Mouse (Mus musculus) intestine, embryonic 14.5 days (tissue): Measurements from ENCODE around the gene Egfl7. TPM values are rescaled to one million over a fixed set of nuclear protein-coding genes. Genes with fewer than 3 reads are reported as not detected.
A peak's percentile ranks its signal among the peaks of the same experiment; 100 is the strongest.

Experiments used
- ATAC-seq: fragments of 200-750 bp; cut with Nextera tagmentation; replicated peaks from 2 replicates; pipeline ENCODE4 v1.8.0; 2017; ENCODE audit warnings: low read depth, moderate number of reproducible peaks, moderate TSS enrichment, moderate library complexity; ENCODE audit not compliant: low FRiP score, low TSS enrichment
- DNase-seq: peaks from one replicate; pipeline ENCODE4 v3.0.0-alpha.2; 2018; ENCODE audit warnings: low spot score
- H3K27ac ChIP-seq: fragments of 300-500 bp; sonication (generic); 2 replicates; pipeline ENCODE4 v1.5.1; 2014; ENCODE audit warnings: low read depth, mild to moderate bottlenecking, control low read depth
- H3K27me3 ChIP-seq: fragments of 300-500 bp; sonication (generic); replicated peaks from 2 replicates; pipeline ENCODE4 v1.6.1; 2014; ENCODE audit warnings: low read length, control low read depth; ENCODE audit not compliant: control insufficient read depth, insufficient read depth
- H3K36me3 ChIP-seq: fragments of 300-500 bp; sonication (generic); 2 replicates; pipeline ENCODE4 v1.6.1; 2014; ENCODE audit warnings: low read length, control low read depth; ENCODE audit not compliant: control insufficient read depth, insufficient read depth
- H3K4me1 ChIP-seq: fragments of 300-500 bp; sonication (generic); replicated peaks from 2 replicates; pipeline ENCODE4 v1.6.1; 2014; ENCODE audit warnings: low read length, control low read depth, mixed read lengths; ENCODE audit not compliant: control insufficient read depth, insufficient read depth
- H3K4me2 ChIP-seq: fragments of 300-500 bp; sonication (generic); 2 replicates; pipeline ENCODE4 v1.6.1; 2014; ENCODE audit warnings: low read length
- H3K4me3 ChIP-seq: fragments of 300-500 bp; sonication (generic); 2 replicates; pipeline ENCODE4 v1.5.1; 2014; ENCODE audit warnings: low read depth, low read length, control low read depth, mixed read lengths
- H3K9ac ChIP-seq: fragments of 300-500 bp; sonication (generic); 2 replicates; pipeline ENCODE4 v1.6.1; 2014; ENCODE audit warnings: mild to moderate bottlenecking, low read length
- H3K9me3 ChIP-seq: fragments of 300-500 bp; sonication (generic); 2 replicates; pipeline ENCODE4 v1.6.1; 2016; ENCODE audit warnings: low read length, control low read depth; ENCODE audit not compliant: control insufficient read depth
- WGBS: fragments of 180-500 bp; shearing (Covaris S2); extraction: QIAGEN DNeasy Blood & Tissue Kit; methylation state at CpG from one replicate; pipeline ENCODE4 v1.1.7; 2014; 5-methylcytosine and 5-hydroxymethylcytosine counted together
- polyA plus RNA-seq: library from polyadenylated mRNA; unstranded; fragments of >200 nt; fragmentation: Nextera tagmentation; extraction: Ambion mirVana; gene quantifications from 2 replicates; pipeline ENCODE4 v1.2.1, GENCODE M21; 2014

Gene Egfl7
- 129 and 135 TPM in 2 replicates for polyA plus RNA-seq

- WGBS: 93% methylated on average over 1 of the region's 1 CpGs
- Histone ChIP-seq H3K27ac (peak within 1 kb of the TSS; percentile 2; the same call in 1 of the 2 replicates), H3K4me1 (peaks cover 6% of the 10 kb centered on the region; the same call in 1 of the 2 replicates), H3K4me2 (no peak within 1 kb of the TSS), H3K9me3 (no peaks in the 10 kb centered on the region), H3K4me3 (no peak within 1 kb of the TSS), H3K27me3 (no peaks in the 10 kb centered on the region), H3K9ac (no peak within 1 kb of the TSS), H3K36me3 (no peaks in the 10 kb centered on the region)
- DNase-seq (no peak), ATAC-seq (no peak)
These were observed at the start of gene Egfl7 for GRCm38 (mm10) chr2:26579714-26580113. Egfl7 (plus strand) TSS chr2:26580014.

GRCm38 (mm10) chr2:26531829-26532228, 48.0 kb upstream of the Egfl7 start:
- Histone ChIP-seq H3K36me3 (no peaks in the 10 kb centered on the region), H3K9ac (no peak overlapping the region), H3K4me1 (peaks cover 6% of the 10 kb centered on the region; the same call in 1 of the 2 replicates), H3K4me3 (no peak overlapping the region), H3K9me3 (no peaks in the 10 kb centered on the region), H3K27ac (no peak overlapping the region), H3K4me2 (no peak overlapping the region), H3K27me3 (no peaks in the 10 kb centered on the region)
- WGBS: 86% methylated on average over 6 of the region's 6 CpGs
- ATAC-seq (no peak), DNase-seq (no peak)

GRCm38 (mm10) chr2:26533249-26533648, 46.6 kb upstream of the Egfl7 start:
- ATAC-seq (no peak), DNase-seq (no peak)
- Histone ChIP-seq H3K9me3 (no peaks in the 10 kb centered on the region), H3K36me3 (no peaks in the 10 kb centered on the region), H3K9ac (no peak overlapping the region), H3K27me3 (no peaks in the 10 kb centered on the region), H3K27ac (no peak overlapping the region), H3K4me3 (no peak overlapping the region), H3K4me1 (no peaks in the 10 kb centered on the region), H3K4me2 (no peak overlapping the region)
- WGBS: 48% methylated on average over 5 of the region's 5 CpGs

GRCm38 (mm10) chr2:26534161-26534560, 45.7 kb upstream of the Egfl7 start:
- no peaks in the 10 kb centered on the region for H3K36me3 ChIP-seq
- no peak overlapping the region for H3K4me2 ChIP-seq
- WGBS: 80% methylated on average over 3 of the region's 3 CpGs
- DNase-seq: no peak
- H3K9ac ChIP-seq: no peak overlapping the region
- no peaks in the 10 kb centered on the region for H3K9me3 ChIP-seq
- H3K27me3 ChIP-seq: no peaks in the 10 kb centered on the region
- no peak for ATAC-seq
- no peaks in the 10 kb centered on the region for H3K4me1 ChIP-seq
- H3K4me3 ChIP-seq: no peak overlapping the region
- H3K27ac ChIP-seq: no peak overlapping the region

- Histone ChIP-seq H3K4me2 (no peak overlapping the region), H3K27me3 (0 out of 2 replicates have a peak, but pooled peaks cover 1% of the 10 kb centered on the region)
These were observed 45.2 kb upstream of the Egfl7 start for GRCm38 (mm10) chr2:26534616-26535015.

GRCm38 (mm10) chr2:26535517-26536045, 44.2 kb upstream of the Egfl7 start:
- no peak overlapping the region for H3K4me3 ChIP-seq
- H3K9ac ChIP-seq: no peak overlapping the region
- no peaks in the 10 kb centered on the region for H3K4me1 ChIP-seq
- H3K36me3 ChIP-seq: no peaks in the 10 kb centered on the region
- H3K9me3 ChIP-seq: no peaks in the 10 kb centered on the region
- WGBS: 67% methylated on average over 4 of the region's 4 CpGs
- H3K4me2 ChIP-seq: no peak overlapping the region
- H3K27ac ChIP-seq: no peak overlapping the region
- H3K27me3 ChIP-seq: 0 out of 2 replicates have a peak, but pooled peaks cover 4% of the 10 kb centered on the region
- DNase-seq (no peak), ATAC-seq (no peak)

More at GRCm38 (mm10) chr2:26534616-26535015, 45.2 kb upstream of the Egfl7 start:
- H3K9ac ChIP-seq: no peak overlapping the region
- H3K4me3 ChIP-seq: no peak overlapping the region
- no peak for ATAC-seq
- no peaks in the 10 kb centered on the region for H3K36me3 ChIP-seq
- H3K4me1 ChIP-seq: no peaks in the 10 kb centered on the region
- DNase-seq: no peak
- 74% methylated on average over 2 of the region's 2 CpGs for WGBS
- no peaks in the 10 kb centered on the region for H3K9me3 ChIP-seq
- H3K27ac ChIP-seq: no peak overlapping the region

- no peak for ATAC-seq
- Histone ChIP-seq H3K9me3 (no peaks in the 10 kb centered on the region), H3K4me2 (no peak overlapping the region), H3K4me3 (no peak overlapping the region), H3K27ac (no peak overlapping the region), H3K36me3 (no peaks in the 10 kb centered on the region), H3K9ac (no peak overlapping the region), H3K27me3 (0 out of 2 replicates have a peak, but pooled peaks cover 4% of the 10 kb centered on the region), H3K4me1 (0 out of 2 replicates have a peak, but pooled peaks cover 3% of the 10 kb centered on the region)
- 53% methylated on average over 2 of the region's 2 CpGs for WGBS
- no peak for DNase-seq
These were observed 40.3 kb upstream of the Egfl7 start for GRCm38 (mm10) chr2:26539516-26539915.

- Histone ChIP-seq H3K9me3 (no peaks in the 10 kb centered on the region), H3K36me3 (no peaks in the 10 kb centered on the region), H3K4me1 (0 out of 2 replicates have a peak, but pooled peaks cover 3% of the 10 kb centered on the region), H3K9ac (no peak overlapping the region), H3K4me3 (no peak overlapping the region), H3K27ac (no peak overlapping the region), H3K4me2 (no peak overlapping the region), H3K27me3 (0 out of 2 replicates have a peak, but pooled peaks cover 7% of the 10 kb centered on the region)
- DNase-seq: no peak
- WGBS: 47% methylated on average over 7 of the region's 7 CpGs
- ATAC-seq: no peak
These were observed 39.1 kb upstream of the Egfl7 start for GRCm38 (mm10) chr2:26540721-26541120.
